ENCODE assay signal across 10 mouse cellular contexts in genomic region chr5:38544423-38545415, GRCm38 (mm10). TPM values are rescaled to one million over a fixed set of nuclear protein-coding genes. Genes with fewer than 3 reads are reported as not detected.
DNase-seq lines count a peak whose midpoint lies in the region; ATAC-seq and TF ChIP-seq lines count a peak whose summit lies in the region.
"Had no signal": no experiment of that assay in that cellular context is flagged by ENCODE, and none has a peak within 500 bp of the region (broad histone marks: within the 10 kb centered on the region; RNA-seq: fewer than 3 reads in every experiment).

No protein-coding gene starts in this region.

- no peak overlapping the region for H3ac ChIP-seq in C2C12 (ENCODE audit: control insufficient read depth, insufficient read length, low read depth)

- H3K4me1 ChIP-seq in forebrain, embryonic 14.5 days (ENCODE audit: control insufficient read depth, insufficient read depth, low read length) = peaks cover 7% of the 10 kb centered on the region; the same call in 1 of the 2 replicates
- no peaks in the 10 kb centered on the region for H3K4me1 ChIP-seq in forebrain, embryonic 11.5 days (replicated peaks; ENCODE audit: control insufficient read depth, insufficient read depth, low read length)
- H3K4me1 ChIP-seq in hindbrain, embryonic 15.5 days (replicated peaks) = peaks cover 14% of the 10 kb centered on the region
- H3K4me1 ChIP-seq in hindbrain, embryonic 16.5 days (ENCODE audit: control insufficient read depth, insufficient read depth, low read depth, low read length) = peaks cover 5% of the 10 kb centered on the region

- peaks cover 45% of the 10 kb centered on the region for H3K79me3 ChIP-seq in C2C12 (ENCODE audit: low read depth)

- ATAC-seq in forebrain, embryonic 14.5 days = no peak
- no peak for ATAC-seq in forebrain, embryonic 11.5 days (replicated peaks; ENCODE audit: low FRiP score)
- no peak for ATAC-seq in hindbrain, embryonic 15.5 days (ENCODE audit: low FRiP score, low read depth)
- ATAC-seq in hindbrain, embryonic 16.5 days = no peak

- H3K9me3 ChIP-seq in forebrain, embryonic 14.5 days (replicated peaks; ENCODE audit: control insufficient read depth, low read length) = no peaks in the 10 kb centered on the region
- H3K9me3 ChIP-seq in forebrain, embryonic 11.5 days (ENCODE audit: control insufficient read depth, low read length) = no peaks in the 10 kb centered on the region
- H3K9me3 ChIP-seq in hindbrain, embryonic 15.5 days = no peaks in the 10 kb centered on the region
- H3K9me3 ChIP-seq in hindbrain, embryonic 16.5 days (ENCODE audit: control insufficient read depth, low read length) = no peaks in the 10 kb centered on the region

- 0 out of 2 replicates have a peak overlapping the region, but pooled peaks have one; percentile 3 for H3K27ac ChIP-seq in forebrain, embryonic 14.5 days (ENCODE audit: low read depth, low read length)
- H3K27ac ChIP-seq in forebrain, embryonic 11.5 days (ENCODE audit: low read depth, low read length) = no peak overlapping the region
- H3K27ac ChIP-seq in hindbrain, embryonic 15.5 days (replicated peaks) = peak overlapping the region; percentile 33; the same call in 1 of the 2 replicates
- no peak overlapping the region for H3K27ac ChIP-seq in hindbrain, embryonic 16.5 days (ENCODE audit: low read depth, low read length)

- H3K4me3 ChIP-seq in forebrain, embryonic 14.5 days (ENCODE audit: low read depth, low read length) = no peak overlapping the region
- no peak overlapping the region for H3K4me3 ChIP-seq in forebrain, embryonic 11.5 days (ENCODE audit: low read depth, low read length)
- H3K4me3 ChIP-seq in hindbrain, embryonic 15.5 days = no peak overlapping the region
- H3K4me3 ChIP-seq in hindbrain, embryonic 16.5 days (ENCODE audit: low read length) = no peak overlapping the region
- H3K4me3 ChIP-seq in C2C12 (ENCODE audit: insufficient read depth, poor library complexity, severe bottlenecking) = no peak overlapping the region

- no peak overlapping the region for H3K9ac ChIP-seq in forebrain, embryonic 14.5 days (ENCODE audit: low read length)
- H3K9ac ChIP-seq in forebrain, embryonic 11.5 days (ENCODE audit: low read length) = no peak overlapping the region
- no peak overlapping the region for H3K9ac ChIP-seq in hindbrain, embryonic 15.5 days
- no peak overlapping the region for H3K9ac ChIP-seq in hindbrain, embryonic 16.5 days (ENCODE audit: low read depth, low read length)

- WGBS in forebrain, embryonic 14.5 days = 82% methylated on average over 5 of the region's 5 CpGs
- 87% methylated on average over 5 of the region's 5 CpGs for WGBS in forebrain, embryonic 11.5 days
- WGBS in hindbrain, embryonic 15.5 days = 76% methylated on average over 5 of the region's 5 CpGs
- 71% methylated on average over 5 of the region's 5 CpGs for WGBS in hindbrain, embryonic 16.5 days

- H3K4me2 ChIP-seq in forebrain, embryonic 14.5 days (ENCODE audit: low read length) = no peak overlapping the region
- H3K4me2 ChIP-seq in forebrain, embryonic 11.5 days (ENCODE audit: low read depth, low read length, severe bottlenecking) = no peak overlapping the region
- H3K4me2 ChIP-seq in hindbrain, embryonic 15.5 days = no peak overlapping the region
- H3K4me2 ChIP-seq in hindbrain, embryonic 16.5 days (ENCODE audit: low read length) = no peak overlapping the region

- DNase-seq in forebrain, embryonic 14.5 days (ENCODE audit: low spot score) = no peak
- no peak for DNase-seq in forebrain, embryonic 11.5 days (ENCODE audit: low spot score)
- DNase-seq in kidney, adult 9 months = peak; percentile 51
- DNase-seq in thymus, postnatal 36 days = no peak
- DNase-seq in thymus, postnatal 4 days = no peak
- DNase-seq: embryo, embryonic 11 days; lung, adult 2 months had no signal

- peaks cover 80% of the 10 kb centered on the region for H3K79me2 ChIP-seq in C2C12 (ENCODE audit: control insufficient read depth, insufficient read depth)

- peaks cover 97% of the 10 kb centered on the region for H3K36me3 ChIP-seq in forebrain, embryonic 14.5 days (ENCODE audit: control insufficient read depth, insufficient read depth, low read length)
- peaks cover 14% of the 10 kb centered on the region for H3K36me3 ChIP-seq in forebrain, embryonic 11.5 days (ENCODE audit: control insufficient read depth, insufficient read depth, low read length)
- peaks cover 94% of the 10 kb centered on the region for H3K36me3 ChIP-seq in hindbrain, embryonic 15.5 days
- peaks cover 64% of the 10 kb centered on the region for H3K36me3 ChIP-seq in hindbrain, embryonic 16.5 days (ENCODE audit: control insufficient read depth, insufficient read depth, low read length)
- peaks cover 93% of the 10 kb centered on the region for H3K36me3 ChIP-seq in C2C12 (ENCODE audit: control insufficient read depth, insufficient read depth)

- TF ChIP-seq CTCF in C2C12 (IDR thresholded peaks at IDR 0.05; ENCODE audit: control insufficient read depth, insufficient read depth, insufficient read length) = no peak

- H3K27me3 ChIP-seq in forebrain, embryonic 14.5 days (replicated peaks; ENCODE audit: control insufficient read depth, insufficient read depth, low read length) = no peaks in the 10 kb centered on the region
- H3K27me3 ChIP-seq in forebrain, embryonic 11.5 days (ENCODE audit: control insufficient read depth, insufficient read depth, low read length) = no peaks in the 10 kb centered on the region
- H3K27me3 ChIP-seq in hindbrain, embryonic 15.5 days = no peaks in the 10 kb centered on the region
- H3K27me3 ChIP-seq in hindbrain, embryonic 16.5 days (replicated peaks; ENCODE audit: control insufficient read depth, insufficient read depth, low read length) = no peaks in the 10 kb centered on the region
- H3K27me3 ChIP-seq in C2C12 (ENCODE audit: control insufficient read depth, insufficient read depth, insufficient read length) = no peaks in the 10 kb centered on the region

TF ChIP-seq in C2C12, 6 proteins besides CTCF, POLR2A, EP300 and RAD21:
- TF ChIP-seq MYOG (IDR thresholded peaks at IDR 0.05; ENCODE audit: control insufficient read depth, extremely low read depth, insufficient read length) = no peak
- TF ChIP-seq MAX (IDR thresholded peaks at IDR 0.05) = peak; percentile 12
- no peak for TF ChIP-seq USF1 (IDR thresholded peaks at IDR 0.05; ENCODE audit: low read depth)
- TF ChIP-seq CEBPB (IDR thresholded peaks at IDR 0.05; ENCODE audit: low read depth) = no peak
- peak; percentile 16 for TF ChIP-seq MYOD1 (IDR thresholded peaks at IDR 0.05; ENCODE audit: control insufficient read depth, insufficient read length, low read depth)
- no peak for TF ChIP-seq FOSL1 (IDR thresholded peaks at IDR 0.05; ENCODE audit: insufficient read depth, low read length, poor library complexity, severe bottlenecking)

RNA-seq across cellular contexts. Expression of gene Wdr1, which starts 18.3 kb away (rescaled TPM):
- 184 and 203 TPM in 2 replicates for polyA plus RNA-seq in forebrain, embryonic 14.5 days (2014; fragmentation: Nextera tagmentation; extraction: Ambion mirVana)
- polyA plus RNA-seq in forebrain, embryonic 11.5 days (2014; fragmentation: Nextera tagmentation; extraction: Ambion mirVana) = 157 and 174 TPM in 2 replicates
- polyA plus RNA-seq in hindbrain, embryonic 15.5 days (2015; fragmentation: Nextera tagmentation; extraction: Ambion mirVana) = 185 and 188 TPM in 2 replicates
- 202 and 210 TPM in 2 replicates for polyA plus RNA-seq in hindbrain, embryonic 16.5 days (2015; fragmentation: Nextera tagmentation; extraction: Ambion mirVana)
- polyA plus RNA-seq in C2C12 (2012; fragmentation: generic; extraction: Trizol) = 348 TPM

RNA-seq across cellular contexts. Expression of gene Slc2a9, which starts 41.8 kb away (rescaled TPM):
- polyA plus RNA-seq in forebrain, embryonic 14.5 days (2014; fragmentation: Nextera tagmentation; extraction: Ambion mirVana) = 0.48 and 0.62 TPM in 2 replicates
- 0.37 TPM in 1 of 2 replicates, not detected in the other for polyA plus RNA-seq in forebrain, embryonic 11.5 days (2014; fragmentation: Nextera tagmentation; extraction: Ambion mirVana)
- polyA plus RNA-seq in hindbrain, embryonic 15.5 days (2015; fragmentation: Nextera tagmentation; extraction: Ambion mirVana) = 0.49 and 0.60 TPM in 2 replicates
- 0.44 and 0.77 TPM in 2 replicates for polyA plus RNA-seq in hindbrain, embryonic 16.5 days (2015; fragmentation: Nextera tagmentation; extraction: Ambion mirVana)
- 1.4 TPM for polyA plus RNA-seq in C2C12 (2012; fragmentation: generic; extraction: Trizol)

Comparison
In these comparisons a context has a peak if more than half of its experiments do, and no peak if none do; other contexts are left out.
1. H3K27ac ChIP-seq: peak in forebrain, embryonic 14.5 days (single experiment) and hindbrain, embryonic 15.5 days (single experiment); none in forebrain, embryonic 11.5 days (single experiment) and hindbrain, embryonic 16.5 days (single experiment).